Mouse (Mus musculus): ENCODE data around the gene Btnl9.
"Not testable (repeated sequence)": the region's sequence is repeated elsewhere in the genome, so short reads cannot be mapped to it uniquely, and the experiment has no call there.

Btnl9 gene

GRCm38 (mm10) chr11:49176047-49176779, 10.7 kb downstream of the Btnl9 start:
- DNase-seq (ENCODE audit: low read depth, low spot score) = not testable (repeated sequence)

GRCm38 (mm10) chr11:49175345-49175744, 11.6 kb downstream of the Btnl9 start:
- no peak for DNase-seq (ENCODE audit: low read depth, low spot score)

DNA sequence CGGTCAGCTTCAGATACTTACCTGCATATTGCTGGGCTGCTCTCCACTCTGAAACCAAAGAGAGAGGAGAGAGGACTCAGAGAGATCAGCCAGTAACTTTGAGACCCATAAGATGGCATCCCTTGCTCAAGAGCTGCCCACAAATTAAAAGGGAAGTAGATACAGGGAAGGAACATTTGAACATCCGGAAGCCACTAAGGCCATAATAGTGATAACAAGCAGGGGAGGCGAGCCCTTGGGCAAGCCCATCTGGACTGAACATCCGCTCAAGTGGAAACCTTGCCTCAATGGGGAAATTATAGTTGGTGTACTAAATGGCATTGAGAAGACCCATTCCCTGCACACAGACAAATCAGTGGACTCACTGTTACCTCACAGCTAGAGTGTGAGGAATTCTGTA, 16.4 kb downstream of the Btnl9 start:
- no peak for DNase-seq (ENCODE audit: low read depth, low spot score)

DNA sequence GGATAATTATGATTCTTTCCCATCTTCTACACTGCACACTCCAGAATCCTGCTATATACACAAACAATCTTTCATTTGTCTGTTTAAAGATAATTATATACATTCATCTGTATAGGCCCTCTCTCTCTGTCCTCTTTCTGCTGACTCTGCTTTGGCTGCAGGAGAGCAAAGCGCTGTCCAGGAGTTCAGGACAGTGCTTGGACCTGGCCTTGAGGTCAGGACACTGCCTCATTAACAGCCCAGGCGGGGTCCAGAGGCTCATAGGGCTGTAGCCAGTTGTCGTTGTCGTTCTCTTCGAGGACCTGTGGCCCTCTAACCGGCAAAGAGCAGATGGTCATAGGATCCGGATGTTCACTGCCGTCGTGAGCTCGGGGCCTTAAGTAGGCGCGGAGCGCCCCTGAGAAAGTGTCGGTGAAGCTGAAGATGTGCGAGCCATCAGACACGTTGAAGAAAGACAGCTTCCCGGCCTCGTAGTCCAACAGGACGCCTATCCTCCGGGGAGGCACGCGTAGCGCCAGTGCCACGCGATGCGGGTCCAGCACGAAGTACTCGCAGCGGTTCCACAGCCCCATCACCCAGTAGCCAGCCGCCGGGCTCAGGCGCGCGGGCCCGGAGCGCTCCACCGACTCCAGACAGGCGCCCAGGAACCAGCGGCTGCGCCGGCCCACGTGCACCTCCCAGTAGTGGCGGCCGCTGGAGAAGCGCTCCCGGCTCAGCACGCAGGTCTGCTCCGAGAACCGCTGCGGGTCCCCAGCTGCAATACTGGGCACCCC, 17.9 kb downstream of the Btnl9 start:
- DNase-seq (ENCODE audit: low read depth, low spot score) = peak; percentile 17

DNA sequence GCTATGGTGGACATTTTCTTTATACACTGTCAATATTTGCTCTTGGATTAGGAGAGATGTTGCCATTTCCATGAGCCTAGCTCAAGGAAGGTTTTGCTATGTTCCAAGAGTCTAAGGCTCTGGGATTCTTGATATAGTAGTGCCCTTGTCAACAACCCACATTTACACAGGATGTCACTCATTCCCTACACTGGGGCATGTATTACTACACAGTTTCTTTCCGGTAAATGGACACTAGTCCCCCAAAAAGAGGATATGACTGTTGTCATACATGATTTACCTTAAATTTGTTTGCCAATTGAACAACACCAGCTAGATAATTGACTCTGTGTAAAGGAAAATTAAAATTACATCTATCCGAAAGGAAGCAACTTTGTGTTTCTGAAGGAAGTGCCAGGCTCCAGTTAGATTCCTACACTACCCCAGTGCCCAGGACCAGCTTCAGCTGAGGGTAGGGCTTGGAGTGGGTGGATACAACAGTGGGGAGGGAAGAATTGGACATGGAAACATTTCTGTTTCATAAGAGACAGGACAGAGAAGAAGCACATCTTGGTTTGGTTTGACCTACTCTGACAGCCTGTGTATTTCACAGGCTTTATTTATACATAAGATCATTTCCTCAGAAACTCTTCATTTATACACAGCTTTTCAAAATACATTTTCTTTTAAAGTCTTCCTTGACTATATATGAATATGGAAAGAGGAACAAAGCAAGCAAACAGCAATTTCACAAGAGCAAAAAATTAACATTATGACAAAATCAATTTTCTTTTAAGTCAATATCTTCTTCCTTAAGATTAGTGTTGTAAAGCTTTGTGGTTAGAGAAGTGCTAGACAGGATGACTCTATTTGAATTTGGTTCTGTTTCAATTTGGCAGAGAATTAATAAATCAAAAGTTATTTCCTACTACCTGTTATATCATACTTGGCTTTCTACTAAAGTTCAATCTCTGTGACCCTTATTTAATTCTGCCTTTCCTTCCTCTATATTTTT, 29.8 kb downstream of the Btnl9 start:
- DNase-seq (ENCODE audit: low read depth, low spot score) = no peak

DNA sequence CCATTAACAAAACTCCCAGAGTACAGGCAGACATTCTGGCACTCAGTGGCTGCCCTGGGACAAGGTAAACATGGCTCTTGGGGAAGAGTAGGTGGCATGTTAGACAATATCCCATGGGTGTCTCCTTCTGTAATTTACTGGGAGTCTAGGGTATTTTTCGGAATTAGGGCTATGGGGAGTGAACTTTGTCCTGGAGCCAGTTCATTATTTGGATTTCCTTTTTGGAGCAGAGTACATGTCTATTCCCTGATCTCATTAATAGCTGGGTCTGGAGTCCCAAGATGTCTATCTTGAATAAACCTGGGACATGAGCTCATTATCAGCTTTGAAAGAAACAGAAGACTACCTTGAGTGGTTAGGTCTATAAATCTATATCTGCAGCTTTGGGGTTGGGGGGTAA, 32.9 kb downstream of the Btnl9 start, which contains the start of gene Olfr1394:
TSS of gene Olfr1394 (plus strand) at position 301 of the 400 bp plus-strand sequence.
- DNase-seq (ENCODE audit: low read depth, low spot score) = no peak

- DNase-seq (ENCODE audit: low read depth, low spot score) = no peak
These were observed 45.0 kb downstream of the Btnl9 start, which contains the start of gene Olfr1395 for GRCm38 (mm10) chr11:49141974-49142373. Gene Olfr1395, plus strand, starts transcription at chr11:49142274.

DNA sequence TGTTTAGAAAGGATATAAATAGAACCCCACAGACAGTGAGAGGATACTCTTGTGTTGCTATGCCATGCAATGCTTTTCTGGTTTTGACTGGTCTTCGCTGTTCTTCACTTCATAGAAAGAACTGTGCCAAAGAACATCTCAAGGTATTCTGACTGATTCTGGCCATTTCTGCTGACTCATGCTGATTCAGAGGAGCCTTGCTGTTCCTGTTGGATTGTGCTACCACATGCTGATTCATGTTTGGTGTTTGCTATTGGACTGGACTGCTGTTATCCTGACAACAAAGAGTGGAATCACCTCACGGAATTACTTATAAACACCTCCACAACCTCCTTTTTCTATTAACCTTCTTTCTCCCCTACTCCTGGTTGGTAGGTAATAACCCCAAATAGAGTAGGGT, 62.8 kb downstream of the Btnl9 start:
- no peak for DNase-seq (ENCODE audit: low read depth, low spot score)

DNA sequence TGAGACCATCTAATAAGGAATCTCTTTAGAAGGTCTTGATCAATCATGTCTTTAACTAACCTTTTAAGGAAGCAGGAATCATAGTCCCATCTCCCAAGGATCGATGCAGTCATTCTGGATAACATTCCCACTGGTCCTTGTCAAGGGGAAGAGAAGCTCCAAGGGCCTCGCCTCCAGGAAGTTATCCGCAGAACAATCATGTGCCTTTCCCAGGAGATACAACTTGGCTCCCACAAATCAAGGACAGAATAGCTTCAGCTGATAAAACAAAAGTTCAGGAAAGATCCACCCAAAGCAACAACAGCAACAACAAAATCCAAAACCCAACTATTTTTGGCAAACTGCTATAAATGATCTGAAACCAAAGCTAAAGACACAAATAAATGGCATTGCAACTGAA, 67.3 kb downstream of the Btnl9 start:
- DNase-seq (ENCODE audit: low read depth, low spot score) = no peak

Measured in forelimb bud, embryonic 11.5 days (tissue).